Mouse (Mus musculus): Measurements from ENCODE around the gene Tram2.
A peak's percentile ranks its signal among the peaks of the same experiment; 100 is the strongest.

Gene Tram2

DNA sequence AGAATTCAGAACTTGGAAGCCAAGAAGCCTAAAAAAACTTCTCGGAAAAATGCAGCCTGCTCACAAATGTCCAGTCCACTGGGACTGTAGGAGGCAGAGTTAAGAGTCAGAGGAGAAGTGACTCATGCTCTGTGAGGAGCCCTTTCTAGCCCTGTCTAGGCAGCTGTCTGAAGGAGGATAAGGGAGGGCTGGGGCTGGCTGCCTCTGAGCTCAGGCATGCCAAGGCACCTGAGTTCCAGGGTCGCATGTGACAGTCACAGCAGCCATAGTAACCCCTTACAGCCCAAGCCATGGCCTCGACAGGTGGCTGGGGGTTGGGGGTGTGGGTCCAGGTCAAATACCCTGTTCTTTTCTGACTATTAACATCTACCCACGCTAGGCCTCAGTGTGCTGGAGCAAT lies 70.1 kb downstream of the Tram2 start:
- no peak for DNase-seq

DNA sequence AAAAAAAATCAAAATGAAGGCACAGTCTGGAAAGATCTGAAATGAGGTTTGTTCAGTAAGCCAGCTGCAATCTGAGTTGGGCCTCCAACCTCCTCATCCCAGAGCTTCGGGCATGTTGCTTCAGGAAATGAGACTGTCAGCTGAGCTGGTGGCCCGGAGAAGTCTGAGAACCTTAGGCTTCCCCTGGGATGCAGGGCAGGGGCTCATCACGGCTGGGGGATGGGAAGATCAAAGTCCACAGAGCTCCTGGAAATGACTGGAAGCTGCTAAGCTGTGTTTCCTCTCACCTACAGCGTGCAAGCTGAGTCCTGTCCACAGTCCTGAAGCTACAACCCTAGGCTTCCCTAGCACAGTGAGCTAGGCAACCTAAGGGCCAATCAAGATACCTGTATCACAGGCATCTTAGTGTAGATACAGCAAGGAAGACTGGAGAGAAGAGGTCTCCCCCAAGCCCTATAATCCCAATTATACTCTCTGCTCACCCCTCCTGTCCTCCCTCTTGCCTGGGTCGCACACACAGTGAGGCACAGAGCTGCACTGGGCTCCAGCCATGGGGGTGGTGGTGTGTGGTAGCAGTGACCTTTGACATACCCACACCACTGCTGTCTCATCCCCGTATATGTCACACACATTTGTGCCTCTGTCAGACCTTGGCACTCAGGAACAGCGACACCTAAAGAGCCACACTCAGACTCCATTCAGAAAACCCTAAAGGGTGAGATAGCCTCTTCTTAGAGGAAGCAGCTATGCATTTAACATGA lies 70.9 kb downstream of the Tram2 start:
- no peak for DNase-seq

DNA sequence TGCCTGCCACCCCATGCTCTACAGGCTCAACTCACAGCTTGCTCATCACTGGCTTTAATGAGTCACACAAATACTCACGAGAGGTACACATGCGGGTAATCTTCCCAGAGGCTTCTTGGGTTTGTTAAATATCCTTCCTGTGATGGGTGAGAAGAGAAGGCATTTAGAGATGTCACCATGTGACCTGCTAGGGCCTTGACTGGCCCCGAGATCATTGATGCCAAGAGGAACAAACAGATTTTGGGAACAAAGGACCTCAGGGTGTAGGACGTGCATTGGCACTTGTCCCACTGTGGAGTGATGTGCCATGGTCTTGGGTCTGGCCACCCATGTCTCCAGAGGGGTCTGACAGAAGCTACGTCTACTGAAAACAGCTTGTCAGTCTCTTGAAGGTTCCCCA lies 72.3 kb downstream of the Tram2 start:
- no peak for DNase-seq

DNA sequence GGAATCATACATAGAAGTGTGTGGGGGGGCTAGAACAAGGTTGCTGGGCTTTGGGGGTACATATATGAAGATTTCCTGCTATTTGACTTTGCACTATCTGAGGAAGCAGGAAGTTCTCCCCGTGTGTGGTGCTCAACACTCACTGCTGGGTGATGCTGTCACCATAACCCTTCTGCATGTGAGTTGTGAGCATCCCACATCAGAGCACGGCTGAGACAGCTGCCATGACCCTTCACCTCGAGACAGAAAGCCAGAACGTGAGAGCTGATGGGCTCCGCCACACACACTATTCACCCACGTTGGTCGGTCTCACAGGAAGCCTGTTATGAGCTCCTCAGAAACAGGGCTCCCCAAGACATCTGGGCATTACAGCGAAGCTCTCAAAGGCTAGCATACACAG lies 74.4 kb downstream of the Tram2 start:
- DNase-seq = no peak

DNA sequence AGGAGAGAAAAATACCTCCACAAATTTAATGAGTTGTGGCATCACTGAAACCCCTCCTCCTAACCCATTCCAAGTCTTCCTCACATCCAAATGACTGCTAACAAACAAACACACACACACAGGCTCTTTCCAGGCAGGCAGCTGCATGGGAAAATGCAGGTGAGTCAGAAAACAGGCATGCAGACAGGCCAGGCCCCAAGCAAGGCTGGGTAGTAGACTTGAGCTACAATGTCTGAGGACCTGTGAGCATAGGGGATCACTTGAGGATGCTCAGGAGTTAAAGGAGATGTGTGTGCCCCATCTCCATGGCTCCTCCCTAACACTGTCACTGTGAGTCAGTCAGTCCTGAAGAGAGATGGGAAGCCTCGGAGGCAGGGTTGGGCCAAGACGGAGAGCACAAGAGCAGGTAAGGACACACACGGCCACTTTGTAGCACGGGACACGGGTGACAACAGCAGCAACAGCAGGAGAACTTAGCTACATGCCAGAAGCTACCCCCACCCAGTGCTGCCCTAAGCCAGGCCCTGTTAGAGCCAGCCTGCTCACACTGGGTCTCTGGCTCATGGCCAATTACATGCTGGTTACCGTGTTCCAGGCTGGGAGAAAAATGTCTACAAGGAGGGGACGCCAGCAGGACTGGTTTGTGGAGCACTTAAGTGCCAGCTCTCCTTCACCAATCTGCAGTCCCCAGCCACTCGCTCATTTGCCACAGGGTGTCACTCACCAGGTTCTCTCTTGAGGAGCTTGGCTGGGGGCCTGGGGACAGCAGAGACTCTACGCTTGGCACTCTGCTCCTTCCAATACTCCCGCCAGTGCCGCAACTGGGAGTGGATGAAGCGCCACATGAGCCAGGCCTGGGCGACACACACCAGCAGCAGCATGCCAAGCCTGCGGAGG lies 76.5 kb downstream of the Tram2 start:
- no peak for DNase-seq

DNA sequence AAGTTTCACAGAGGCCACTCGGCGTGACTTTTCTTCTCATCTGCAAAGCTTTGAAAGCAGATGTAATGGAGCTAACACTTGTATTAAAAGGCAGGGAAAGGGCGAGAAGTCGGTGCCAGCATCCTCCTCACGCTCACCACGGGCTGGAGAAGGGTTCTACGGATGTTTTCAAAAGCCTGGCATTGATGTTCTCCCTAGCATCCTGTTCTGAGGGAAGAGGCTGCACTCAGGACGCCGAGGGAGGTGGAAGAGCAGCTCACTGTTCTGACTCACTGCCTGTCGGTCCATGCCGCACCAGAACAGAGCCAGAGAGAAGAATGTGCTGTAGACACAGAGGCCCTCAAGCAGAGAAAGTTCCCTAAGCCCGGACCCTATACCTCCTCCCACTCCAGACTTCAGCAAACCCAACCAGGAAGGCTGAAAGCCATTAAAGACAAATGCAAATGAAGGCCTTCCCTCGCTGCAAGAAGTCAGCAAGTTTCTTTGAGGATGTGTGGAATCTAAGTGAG lies 81.1 kb downstream of the Tram2 start:
- DNase-seq = no peak

DNA sequence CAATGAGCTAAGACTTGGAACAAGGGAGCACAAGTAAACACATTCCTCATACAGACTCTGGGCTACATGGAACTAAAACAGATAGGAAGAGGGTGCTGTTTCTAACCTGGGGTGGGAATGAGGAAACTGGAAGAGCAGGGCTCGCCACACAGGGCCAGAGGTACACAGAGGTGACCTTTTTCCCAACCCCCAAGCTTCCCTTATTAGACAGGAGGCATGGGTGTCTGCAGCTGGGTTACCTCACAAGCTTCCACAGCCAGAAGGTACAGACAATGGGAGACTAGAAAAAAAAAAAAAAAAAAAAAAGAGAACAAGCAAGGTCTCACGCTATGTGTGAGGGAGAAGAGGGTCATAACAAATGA lies 81.7 kb downstream of the Tram2 start:
- no peak for DNase-seq

DNA sequence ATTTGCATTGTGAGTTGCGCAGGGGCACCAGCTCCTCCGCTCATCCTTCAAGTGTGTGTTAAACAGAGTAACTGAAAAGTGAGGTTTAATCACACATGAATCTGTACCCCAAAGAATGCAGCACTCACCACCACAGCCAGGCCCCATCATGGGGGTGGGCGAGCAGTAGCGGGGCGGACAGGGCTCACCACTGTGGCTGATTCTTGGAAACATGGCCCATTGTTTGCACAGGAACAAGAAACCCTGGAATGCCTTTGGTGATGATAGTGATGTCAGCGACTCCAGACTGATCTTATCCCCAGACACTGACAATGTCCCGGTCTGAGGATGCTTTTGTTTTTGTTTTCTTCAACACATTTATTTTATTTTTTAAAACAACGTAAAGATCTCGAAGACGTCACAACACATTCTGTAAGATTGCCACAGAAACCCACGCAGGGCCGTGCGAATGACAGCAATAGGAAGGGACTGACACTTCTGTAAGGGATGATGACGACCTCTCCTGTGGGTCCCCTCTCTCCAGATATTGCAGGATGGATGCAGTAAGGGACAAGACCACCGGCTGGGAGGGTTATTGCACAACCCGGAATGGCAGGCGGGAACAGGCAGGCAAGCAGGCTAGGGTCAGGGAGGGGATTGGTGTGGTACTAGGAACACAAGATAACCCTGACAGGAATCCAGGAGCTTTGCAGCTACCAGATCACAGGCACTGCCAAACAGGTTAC lies 82.3 kb downstream of the Tram2 start:
- no peak for DNase-seq

DNA sequence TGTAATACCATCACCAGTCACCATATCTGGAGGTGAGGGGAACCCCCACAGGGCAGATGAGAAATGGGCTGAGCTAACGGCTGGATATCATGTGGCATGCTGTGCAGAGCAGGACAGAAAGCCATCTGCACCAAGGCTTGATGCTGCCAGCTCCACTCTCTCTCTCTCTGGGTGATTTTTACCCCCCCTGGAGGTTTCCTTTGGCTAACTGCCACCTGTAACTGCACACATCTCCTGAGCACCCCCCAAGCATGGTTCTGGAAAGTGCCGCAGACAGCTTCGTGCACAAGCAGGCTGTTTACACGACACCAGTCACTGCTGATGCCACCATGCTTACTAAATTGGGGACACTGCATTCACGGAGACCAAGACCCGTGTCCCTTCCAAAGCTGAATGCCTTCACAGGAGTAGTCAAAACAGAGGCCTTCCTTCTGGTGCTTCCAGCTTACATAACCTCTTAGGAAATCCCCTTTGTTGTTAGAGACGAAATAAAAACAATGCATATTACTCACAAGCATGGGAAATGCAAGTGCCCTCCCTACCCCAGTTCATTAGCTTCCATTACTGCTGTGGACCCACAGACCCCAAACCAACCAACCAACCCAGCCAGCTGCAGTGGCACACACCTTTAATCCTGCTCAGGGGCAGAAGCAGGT lies 83.6 kb downstream of the Tram2 start:
- DNase-seq = peak; percentile 19

DNA sequence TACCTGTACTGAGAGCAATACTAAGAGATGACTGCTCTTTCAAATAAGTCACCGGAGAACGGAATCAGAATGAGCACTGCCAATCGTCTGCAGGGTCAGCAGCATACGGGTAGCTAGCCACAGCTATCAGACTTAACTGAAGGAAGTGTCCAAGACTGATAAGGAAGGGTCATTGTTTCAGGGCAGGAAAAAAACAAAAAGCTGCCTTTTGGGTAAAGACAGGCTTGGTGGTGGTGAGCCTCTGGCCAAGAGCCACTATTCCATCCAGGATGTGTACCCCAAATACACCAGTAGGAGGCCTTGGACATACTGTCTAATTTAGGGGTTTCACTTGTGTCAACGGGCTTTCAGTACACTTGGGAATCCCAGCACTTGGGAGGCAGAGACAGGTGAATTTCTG lies 84.7 kb downstream of the Tram2 start:
- DNase-seq = no peak

DNA sequence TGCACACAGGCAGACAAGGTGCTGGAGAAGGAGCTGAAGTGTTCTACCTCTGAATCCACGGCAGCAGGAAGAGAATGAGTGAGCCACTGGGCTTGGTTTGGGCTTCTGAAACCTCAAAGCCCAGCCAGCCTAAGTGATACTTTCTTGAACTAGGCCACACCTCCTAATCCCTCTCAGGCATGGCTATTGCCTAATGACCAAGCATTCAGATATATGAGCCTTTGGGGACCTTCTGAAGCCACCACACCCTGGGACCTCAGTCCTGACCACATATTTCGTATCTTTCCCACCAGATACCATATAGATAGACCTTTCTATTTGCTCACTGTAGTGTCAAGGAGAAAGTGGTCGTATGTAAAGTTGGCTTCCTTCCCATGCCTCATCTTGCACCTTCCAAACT lies 85.3 kb downstream of the Tram2 start:
- no peak for DNase-seq

DNA sequence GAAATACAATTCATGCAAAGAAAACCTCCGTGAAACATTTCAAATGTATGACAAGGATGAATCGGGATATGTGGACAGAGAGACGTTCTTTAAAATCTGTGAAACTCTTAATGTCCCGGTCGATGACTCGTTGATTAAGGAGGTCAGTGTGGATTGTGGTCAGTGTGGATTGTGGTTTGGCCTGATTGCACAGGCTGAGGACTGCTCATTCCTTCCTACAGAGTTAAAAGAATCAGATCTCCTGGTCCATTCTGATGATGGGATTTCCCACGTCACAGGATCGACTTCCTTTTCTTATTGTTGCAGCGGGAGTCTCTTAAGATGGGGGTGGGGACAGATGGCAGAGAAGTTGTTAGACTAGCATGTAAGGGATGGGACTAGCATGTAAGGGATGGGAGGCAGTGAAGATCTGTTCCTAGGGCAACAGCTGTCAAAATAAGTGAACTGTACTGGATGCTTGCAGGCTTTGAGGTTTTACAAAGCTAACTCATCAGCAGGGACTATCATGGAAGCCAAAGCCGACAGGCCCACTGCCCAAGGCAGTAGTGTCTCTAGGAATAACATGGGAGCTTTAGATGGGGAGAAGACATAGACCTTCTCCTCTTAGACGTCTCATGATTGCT lies 89.5 kb downstream of the Tram2 start:
- peak; percentile 39 for DNase-seq

DNA sequence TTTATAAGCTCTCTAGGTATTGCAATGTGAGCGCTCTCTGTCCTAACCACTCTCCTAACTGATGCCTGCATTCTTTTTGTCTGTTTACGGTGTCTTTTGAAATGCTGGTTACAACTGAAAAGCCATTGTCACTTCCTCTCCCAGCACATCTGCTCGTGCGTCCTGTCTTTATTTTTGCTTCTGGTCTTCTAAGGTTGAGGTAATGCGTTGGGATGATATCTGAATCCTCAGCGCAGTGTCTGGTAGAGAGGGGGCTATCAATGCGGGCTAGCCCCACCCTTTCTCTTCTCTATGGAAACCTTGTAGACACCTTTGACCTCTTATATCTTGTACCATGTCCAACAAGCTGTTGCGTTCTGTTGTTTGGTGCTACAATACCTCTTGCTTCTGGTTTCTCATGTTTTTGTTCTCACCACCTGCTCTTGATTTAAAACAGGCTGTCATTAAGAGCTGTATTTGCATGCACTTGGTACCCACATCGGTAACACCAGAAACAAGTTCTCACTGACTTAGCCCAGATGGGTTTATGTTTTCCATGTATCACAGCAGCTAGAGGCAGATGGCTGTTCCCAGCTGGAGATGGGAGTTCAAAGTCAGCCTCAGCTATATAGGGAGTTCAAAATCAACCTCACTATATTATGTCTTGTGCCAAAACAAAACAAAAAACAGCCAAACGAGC lies 92.5 kb downstream of the Tram2 start:
- DNase-seq = no peak

DNA sequence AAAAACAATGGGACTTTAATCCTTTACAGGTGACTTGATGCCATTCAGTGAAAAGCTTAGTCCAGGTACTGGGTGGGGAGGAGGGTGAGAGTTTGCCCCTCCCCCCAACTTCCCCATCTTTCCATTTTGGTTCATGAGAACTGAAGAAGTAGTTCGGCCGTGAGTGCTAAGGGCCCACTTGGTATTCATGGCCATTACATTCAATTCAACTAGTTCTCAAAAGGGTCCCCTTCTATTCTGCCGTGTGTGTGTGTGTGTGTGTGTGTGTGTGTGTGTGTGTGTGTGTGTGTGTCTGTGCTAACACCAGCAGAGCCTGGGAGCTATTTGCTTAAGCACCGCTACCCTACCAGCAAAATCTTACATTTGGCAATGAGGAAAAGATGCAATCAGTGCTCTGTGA lies 94.4 kb downstream of the Tram2 start:
- DNase-seq = no peak

DNA sequence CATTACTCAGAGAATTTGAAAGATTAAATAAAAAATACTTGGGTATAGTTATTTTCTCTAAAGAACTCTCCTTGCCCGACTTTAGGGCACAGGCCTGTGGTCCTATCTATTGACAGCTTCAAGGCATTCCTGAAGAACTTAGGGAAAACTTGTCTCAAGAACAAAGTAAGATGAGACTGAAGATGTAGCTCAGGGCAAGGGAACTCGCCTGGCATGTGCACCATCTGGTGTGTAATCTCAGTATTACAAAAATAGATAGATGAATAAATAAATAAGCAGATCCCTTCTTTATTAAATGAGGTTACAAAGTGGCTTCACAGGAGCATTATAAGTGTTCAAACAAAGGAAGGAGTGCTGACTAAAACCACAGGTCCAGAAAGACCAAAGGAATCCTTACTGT lies 94.9 kb downstream of the Tram2 start:
- no peak for DNase-seq

DNA sequence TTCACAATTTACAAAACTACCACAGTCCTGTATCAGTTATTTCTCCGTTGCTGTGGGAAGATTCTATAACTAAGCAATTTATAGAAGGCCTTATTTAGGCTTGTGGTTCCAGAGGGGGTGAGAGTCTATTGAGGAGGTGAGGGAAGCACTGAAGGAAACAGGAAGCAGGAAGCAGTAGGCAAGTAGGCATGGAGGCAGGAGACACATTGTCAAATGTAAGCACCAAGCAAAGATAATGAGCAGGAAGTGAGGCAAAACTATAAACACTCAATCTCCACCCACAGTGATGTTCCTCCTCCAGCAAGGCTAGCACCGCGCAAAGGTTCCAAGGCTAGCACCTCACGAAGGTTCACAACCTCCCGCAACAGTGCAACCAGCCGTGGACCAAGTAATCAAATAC lies 97.3 kb downstream of the Tram2 start:
- no peak for DNase-seq

DNA sequence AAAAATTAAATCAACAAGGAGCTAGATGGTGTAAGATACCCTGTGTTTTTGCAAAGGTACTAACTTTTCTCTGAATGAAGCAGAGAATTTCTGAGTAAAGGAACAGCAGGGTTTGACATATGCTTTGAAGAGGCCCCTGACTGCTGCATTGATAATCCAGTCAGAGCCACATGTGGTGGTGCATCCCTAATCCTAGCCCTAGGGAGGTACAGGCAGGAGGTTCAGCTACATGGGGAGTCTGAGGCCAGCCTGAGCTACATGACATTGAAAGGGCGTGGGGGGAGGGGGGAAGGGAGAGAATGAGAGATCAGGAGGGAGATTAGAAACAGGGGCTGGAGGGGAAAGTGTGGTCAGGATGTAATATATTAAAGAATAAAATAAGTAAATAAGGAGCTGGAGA lies 98.5 kb downstream of the Tram2 start:
- DNase-seq = no peak

DNA sequence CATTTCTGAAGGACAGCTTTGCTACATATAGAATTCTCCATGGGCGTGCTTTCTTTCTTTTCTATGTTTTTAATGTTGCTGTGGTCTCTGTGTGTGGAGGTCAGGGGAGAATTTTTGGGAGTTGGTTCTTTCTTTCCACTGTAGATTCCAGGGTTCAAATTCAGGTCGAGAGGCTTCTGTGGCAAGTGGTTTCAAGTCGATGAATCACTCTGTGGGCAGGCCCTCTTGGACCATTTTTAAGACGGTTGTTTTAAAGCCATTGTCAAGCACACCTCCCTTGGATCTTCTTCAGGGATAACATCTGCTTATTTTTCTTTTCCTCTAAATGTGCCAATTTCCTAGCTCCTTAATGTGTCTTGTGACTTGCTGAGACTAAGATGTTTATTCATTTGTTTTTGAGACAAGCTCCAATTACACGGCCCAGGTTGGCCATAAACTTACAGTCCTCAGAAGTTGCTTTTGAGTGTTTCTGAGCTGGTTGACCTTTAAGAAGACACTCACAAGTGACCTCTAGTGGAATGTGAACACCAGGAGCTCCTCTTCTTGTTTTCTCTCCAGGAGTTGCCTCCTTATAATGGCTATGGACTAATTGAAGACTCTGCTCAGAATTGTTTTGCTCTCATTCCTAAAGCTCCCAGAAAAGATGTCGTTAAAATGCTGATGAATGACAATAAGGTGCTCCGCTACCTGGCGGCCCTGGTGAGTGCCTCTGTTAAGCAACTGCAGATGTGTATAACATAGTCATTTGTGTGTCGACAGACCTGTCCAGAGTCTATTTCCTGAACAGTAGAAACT lies 104.5 kb downstream of the Tram2 start:
- DNase-seq = no peak

DNA sequence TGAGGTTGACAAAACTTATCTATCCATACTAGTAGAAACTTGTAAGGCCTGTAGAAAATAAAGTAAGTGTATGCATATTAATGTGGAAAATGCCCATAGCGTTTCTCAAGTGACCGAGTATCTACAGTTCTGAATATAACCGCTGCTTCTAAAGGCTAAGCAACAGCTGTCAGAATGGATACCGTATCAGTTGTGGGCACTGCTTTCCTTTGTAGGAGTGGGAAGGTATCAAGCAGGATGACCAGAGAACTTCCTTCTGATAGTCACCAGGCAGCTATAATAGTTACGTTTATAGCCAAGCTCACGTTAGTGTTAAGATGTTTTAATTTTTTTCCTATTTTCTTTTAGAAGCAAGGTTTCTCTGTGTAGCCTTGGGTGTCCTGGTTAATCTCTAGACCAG lies 105.6 kb downstream of the Tram2 start:
- DNase-seq = no peak

DNA sequence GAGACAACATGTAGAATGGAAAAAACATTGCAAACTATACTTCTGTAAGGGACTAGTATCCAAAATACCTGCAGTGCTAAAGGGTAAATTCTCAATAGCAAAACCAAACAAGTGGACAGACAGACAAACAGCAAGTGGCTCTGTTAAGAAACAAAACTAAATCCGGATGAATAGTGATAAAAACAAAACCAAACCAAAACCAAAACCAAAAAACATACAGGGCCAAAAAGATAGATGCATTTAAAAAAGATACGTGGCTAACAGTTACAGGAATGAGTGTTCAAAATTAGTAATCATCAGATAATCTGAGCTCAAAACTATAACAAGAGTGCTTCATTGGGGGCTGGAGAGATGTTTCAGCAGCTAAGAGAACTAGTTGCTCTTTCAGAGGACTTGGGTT lies 109.4 kb downstream of the Tram2 start:
- DNase-seq = no peak

DNA sequence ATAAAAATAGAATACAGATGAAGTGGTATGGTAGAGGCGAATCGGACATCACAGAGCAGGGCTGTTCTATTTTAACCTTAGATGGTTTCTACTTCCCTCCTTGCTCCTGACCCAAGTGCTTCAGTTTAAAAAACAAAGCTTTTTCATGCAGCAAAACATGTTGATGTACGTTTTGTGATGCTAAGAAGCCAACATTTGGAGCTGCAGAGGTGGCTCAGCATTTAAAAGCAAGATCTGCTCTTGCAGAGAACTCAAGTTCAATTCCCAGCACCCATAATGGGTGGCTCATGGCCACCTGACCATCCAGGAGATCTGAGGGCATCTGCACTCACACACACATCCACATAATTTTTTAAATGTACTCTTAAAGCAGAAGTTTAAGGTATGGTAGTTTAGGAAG lies 124.2 kb downstream of the Tram2 start:
- no peak for DNase-seq
